Mouse (Mus musculus) embryonic facial prominence, embryonic 11.5 days (tissue): ENCODE data around the gene Ramp1. TPM values are rescaled to one million over a fixed set of nuclear protein-coding genes. Genes with fewer than 3 reads are reported as not detected.

Source experiments
- ATAC-seq: fragments of 200-750 bp; cut with Nextera tagmentation; replicated peaks from 2 replicates; pipeline ENCODE4 v1.8.0; 2017; ENCODE audit warnings: low read depth; ENCODE audit not compliant: insufficient number of reproducible peaks, low FRiP score, low TSS enrichment
- DNase-seq: peaks from one replicate; pipeline ENCODE4 v3.0.0-alpha.2; 2015; ENCODE audit warnings: low spot score
- H3K27ac ChIP-seq: fragments of 300-500 bp; sonication (generic); replicated peaks from 2 replicates; pipeline ENCODE4 v1.5.1; 2014; ENCODE audit warnings: mild to moderate bottlenecking, low read depth, low read length, control low read depth
- H3K27me3 ChIP-seq: fragments of 300-500 bp; sonication (generic); 2 replicates; pipeline ENCODE4 v1.6.1; 2014; ENCODE audit warnings: mild to moderate bottlenecking, low read length, moderate library complexity, mixed read lengths; ENCODE audit not compliant: control insufficient read depth, insufficient read depth
- H3K36me3 ChIP-seq: fragments of 300-500 bp; sonication (generic); replicated peaks from 2 replicates; pipeline ENCODE4 v1.6.1; 2014; ENCODE audit warnings: low read depth, mild to moderate bottlenecking, low read length, moderate library complexity, mixed read lengths; ENCODE audit not compliant: control insufficient read depth, insufficient read depth
- H3K4me1 ChIP-seq: fragments of 300-500 bp; sonication (generic); 2 replicates; pipeline ENCODE4 v1.6.1; 2014; ENCODE audit warnings: low read length, mixed read lengths; ENCODE audit not compliant: control insufficient read depth, insufficient read depth
- H3K4me2 ChIP-seq: fragments of 300-500 bp; sonication (generic); 2 replicates; pipeline ENCODE4 v1.6.1; 2014; ENCODE audit warnings: low read depth, mild to moderate bottlenecking, control low read depth, low read length, moderate library complexity
- H3K4me3 ChIP-seq: fragments of 300-500 bp; sonication (generic); 2 replicates; pipeline ENCODE4 v1.5.1; 2014; ENCODE audit warnings: low read depth, low read length, control low read depth
- H3K9ac ChIP-seq: fragments of 300-500 bp; sonication (generic); replicated peaks from 2 replicates; pipeline ENCODE4 v1.6.1; 2014; ENCODE audit warnings: mild to moderate bottlenecking, control low read depth, low read length
- H3K9me3 ChIP-seq: fragments of 300-500 bp; sonication (generic); replicated peaks from 2 replicates; pipeline ENCODE4 v1.6.1; 2016; ENCODE audit warnings: mild to moderate bottlenecking, low read length, inconsistent platforms, mixed read lengths; ENCODE audit not compliant: control insufficient read depth
- WGBS: fragments of 180-500 bp; shearing (Covaris S2); extraction: QIAGEN DNeasy Blood & Tissue Kit; methylation state at CpG from one replicate; pipeline ENCODE4 v1.1.7; 2014; 5-methylcytosine and 5-hydroxymethylcytosine counted together
- polyA plus RNA-seq: library from polyadenylated mRNA; unstranded; fragments of >200 nt; fragmentation: Nextera tagmentation; extraction: Ambion mirVana; gene quantifications from 2 replicates; pipeline ENCODE4 v1.2.1, GENCODE M21; 2014

Gene Ramp1
- polyA plus RNA-seq, 1 experiment from 2014 or later, result 0.41 TPM

GRCm38 (mm10) chr1:91211591-91212008, 32.0 kb downstream of the Ramp1 start:
- Histone ChIP-seq H3K27me3 (no peaks in the 10 kb centered on the region), H3K9ac (no peak overlapping the region), H3K4me2 (no peak overlapping the region), H3K9me3 (no peaks in the 10 kb centered on the region), H3K36me3 (no peaks in the 10 kb centered on the region), H3K4me1 (no peaks in the 10 kb centered on the region), H3K4me3 (no peak overlapping the region), H3K27ac (no peak overlapping the region)
- WGBS, result 77% methylated on average over 7 of the region's 7 CpGs
- DNase-seq (no peak), ATAC-seq (no peak)

GRCm38 (mm10) chr1:91215264-91215663, 35.6 kb downstream of the Ramp1 start:
- H3K9ac ChIP-seq, result no peak overlapping the region
- no peaks in the 10 kb centered on the region for H3K36me3 ChIP-seq
- no peaks in the 10 kb centered on the region for H3K27me3 ChIP-seq
- H3K9me3 ChIP-seq, result no peaks in the 10 kb centered on the region
- H3K4me2 ChIP-seq, result no peak overlapping the region
- H3K27ac ChIP-seq, result no peak overlapping the region
- no peaks in the 10 kb centered on the region for H3K4me1 ChIP-seq
- DNase-seq, result no peak
- ATAC-seq, result no peak
- no peak overlapping the region for H3K4me3 ChIP-seq
- WGBS, result 90% methylated on average over 1 of the region's 1 CpGs

- Histone ChIP-seq H3K27ac (no peak overlapping the region), H3K4me1 (no peaks in the 10 kb centered on the region), H3K36me3 (no peaks in the 10 kb centered on the region), H3K9ac (no peak overlapping the region), H3K4me3 (no peak overlapping the region), H3K4me2 (no peak overlapping the region), H3K27me3 (no peaks in the 10 kb centered on the region), H3K9me3 (no peaks in the 10 kb centered on the region)
- DNase-seq (no peak), ATAC-seq (no peak)
- 59% methylated on average over 1 of the region's 1 CpGs for WGBS
Observed at GRCm38 (mm10) chr1:91215981-91216380, 36.4 kb downstream of the Ramp1 start.

GRCm38 (mm10) chr1:91216504-91217267, 37.1 kb downstream of the Ramp1 start:
- H3K4me2 ChIP-seq, result no peak overlapping the region
- 70% methylated on average over 10 of the region's 10 CpGs for WGBS
- no peak for DNase-seq
- H3K27me3 ChIP-seq, result no peaks in the 10 kb centered on the region
- no peak for ATAC-seq
- H3K4me3 ChIP-seq, result no peak overlapping the region
- no peaks in the 10 kb centered on the region for H3K36me3 ChIP-seq
- no peaks in the 10 kb centered on the region for H3K4me1 ChIP-seq
- H3K9ac ChIP-seq, result no peak overlapping the region
- no peak overlapping the region for H3K27ac ChIP-seq
- no peaks in the 10 kb centered on the region for H3K9me3 ChIP-seq

- 85% methylated on average over 7 of the region's 7 CpGs for WGBS
- H3K27ac ChIP-seq, result no peak overlapping the region
- no peaks in the 10 kb centered on the region for H3K36me3 ChIP-seq
- no peak overlapping the region for H3K9ac ChIP-seq
- no peak overlapping the region for H3K4me3 ChIP-seq
- no peak for ATAC-seq
- H3K27me3 ChIP-seq, result no peaks in the 10 kb centered on the region
- no peaks in the 10 kb centered on the region for H3K4me1 ChIP-seq
- no peak for DNase-seq
- no peaks in the 10 kb centered on the region for H3K9me3 ChIP-seq
- H3K4me2 ChIP-seq, result no peak overlapping the region
Observed at GRCm38 (mm10) chr1:91219641-91220321, 40.2 kb downstream of the Ramp1 start.

GRCm38 (mm10) chr1:91220322-91220672, 40.7 kb downstream of the Ramp1 start:
- no peak overlapping the region for H3K4me3 ChIP-seq
- H3K36me3 ChIP-seq, result no peaks in the 10 kb centered on the region
- no peak overlapping the region for H3K9ac ChIP-seq
- 88% methylated on average over 3 of the region's 3 CpGs for WGBS
- H3K27me3 ChIP-seq, result no peaks in the 10 kb centered on the region
- ATAC-seq (no peak), DNase-seq (no peak)
- no peaks in the 10 kb centered on the region for H3K4me1 ChIP-seq
- no peak overlapping the region for H3K4me2 ChIP-seq
- no peaks in the 10 kb centered on the region for H3K9me3 ChIP-seq
- H3K27ac ChIP-seq, result no peak overlapping the region

GRCm38 (mm10) chr1:91226562-91226961, 46.9 kb downstream of the Ramp1 start:
- Histone ChIP-seq H3K4me3 (no peak overlapping the region), H3K4me1 (no peaks in the 10 kb centered on the region), H3K27me3 (no peaks in the 10 kb centered on the region), H3K36me3 (no peaks in the 10 kb centered on the region), H3K9me3 (no peaks in the 10 kb centered on the region), H3K9ac (no peak overlapping the region), H3K27ac (no peak overlapping the region), H3K4me2 (no peak overlapping the region)
- DNase-seq (no peak), ATAC-seq (no peak)
- WGBS, result 68% methylated on average over 4 of the region's 4 CpGs

GRCm38 (mm10) chr1:91227381-91228054, 47.9 kb downstream of the Ramp1 start:
- Histone ChIP-seq H3K4me3 (no peak overlapping the region), H3K9ac (no peak overlapping the region), H3K27ac (no peak overlapping the region), H3K4me1 (no peaks in the 10 kb centered on the region), H3K4me2 (no peak overlapping the region), H3K9me3 (no peaks in the 10 kb centered on the region), H3K27me3 (no peaks in the 10 kb centered on the region), H3K36me3 (no peaks in the 10 kb centered on the region)
- ATAC-seq (no peak), DNase-seq (peak; percentile 37)
- 51% methylated on average over 15 of the region's 15 CpGs for WGBS
